Mouse (Mus musculus): ENCODE results near the gene Lrrc14b. TPM values are rescaled to one million over a fixed set of nuclear protein-coding genes. Genes with fewer than 3 reads are reported as not detected.

Lrrc14b gene
- not detected in 2 replicates for polyA plus RNA-seq (2015; fragmentation: Nextera tagmentation; extraction: Ambion mirVana)

GRCm38 (mm10) chr13:74363859-74364235, at the start of gene Lrrc14b:
Gene Lrrc14b, minus strand, starts transcription at chr13:74364005.
- no peak within 1 kb of the TSS for H3K4me3 ChIP-seq
- ATAC-seq (replicated peaks) = no peak
- 75% methylated on average over 8 of the region's 8 CpGs for WGBS
- no peak within 1 kb of the TSS for H3K9ac ChIP-seq (replicated peaks)
- H3K9me3 ChIP-seq = no peaks in the 10 kb centered on the region
- no peak within 1 kb of the TSS for H3K27ac ChIP-seq (replicated peaks)
- peaks cover 20% of the 10 kb centered on the region for H3K36me3 ChIP-seq
- no peaks in the 10 kb centered on the region for H3K27me3 ChIP-seq
- no peak within 1 kb of the TSS for H3K4me2 ChIP-seq (replicated peaks)
- no peaks in the 10 kb centered on the region for H3K4me1 ChIP-seq

- Histone ChIP-seq H3K36me3 (no peaks in the 10 kb centered on the region), H3K4me1 (no peaks in the 10 kb centered on the region), H3K9ac (replicated peaks) (no peak within 1 kb of the TSS), H3K27me3 (peaks cover 5% of the 10 kb centered on the region; the same call in 1 of the 2 replicates), H3K9me3 (no peaks in the 10 kb centered on the region), H3K4me2 (replicated peaks) (no peak within 1 kb of the TSS), H3K4me3 (no peak within 1 kb of the TSS), H3K27ac (replicated peaks) (no peak within 1 kb of the TSS)
- no peak for ATAC-seq (replicated peaks)
- WGBS = 8% methylated on average over 11 of the region's 11 CpGs
Measured at GRCm38 (mm10) chr13:74399298-74399839, 35.6 kb upstream of the Lrrc14b start, which contains the start of gene Ftl1-ps1. Gene Ftl1-ps1, plus strand, starts transcription at chr13:74399694.

- ATAC-seq (replicated peaks) = peak; percentile 41
Measured at GRCm38 (mm10) chr13:74391156-74391555, 27.4 kb upstream of the Lrrc14b start.

GRCm38 (mm10) chr13:74390371-74390990, 26.7 kb upstream of the Lrrc14b start, which contains the start of gene Zfp72:
Gene Zfp72, minus strand, starts transcription at chr13:74390836.
- 2% methylated on average over 14 of the region's 14 CpGs for WGBS
- Histone ChIP-seq H3K36me3 (no peaks in the 10 kb centered on the region), H3K27ac (replicated peaks) (no peak within 1 kb of the TSS), H3K9ac (replicated peaks) (peak within 1 kb of the TSS; percentile 56), H3K4me1 (peaks cover 8% of the 10 kb centered on the region), H3K27me3 (no peaks in the 10 kb centered on the region), H3K4me2 (replicated peaks) (peak within 1 kb of the TSS; percentile 55), H3K9me3 (no peaks in the 10 kb centered on the region), H3K4me3 (peak within 1 kb of the TSS; percentile 54)
- ATAC-seq (replicated peaks) = peak; percentile 96

More at GRCm38 (mm10) chr13:74391156-74391555, 27.4 kb upstream of the Lrrc14b start:
- H3K9me3 ChIP-seq = no peaks in the 10 kb centered on the region
- H3K27me3 ChIP-seq = no peaks in the 10 kb centered on the region
- no peak overlapping the region for H3K27ac ChIP-seq (replicated peaks)
- 72% methylated on average over 2 of the region's 2 CpGs for WGBS
- no peak overlapping the region for H3K4me2 ChIP-seq (replicated peaks)
- no peak overlapping the region for H3K9ac ChIP-seq (replicated peaks)
- H3K36me3 ChIP-seq = no peaks in the 10 kb centered on the region
- no peak overlapping the region for H3K4me3 ChIP-seq
- H3K4me1 ChIP-seq = peaks cover 8% of the 10 kb centered on the region

- no peak overlapping the region for H3K9ac ChIP-seq (replicated peaks)
- no peaks in the 10 kb centered on the region for H3K36me3 ChIP-seq
- peak overlapping the region; percentile 55 for H3K4me2 ChIP-seq (replicated peaks)
- ATAC-seq (replicated peaks) = no peak
- peak overlapping the region; percentile 54 for H3K4me3 ChIP-seq
- no peak overlapping the region for H3K27ac ChIP-seq (replicated peaks)
- H3K9me3 ChIP-seq = no peaks in the 10 kb centered on the region
- H3K4me1 ChIP-seq = peaks cover 8% of the 10 kb centered on the region
- WGBS = 76% methylated on average over 6 of the region's 6 CpGs
- H3K27me3 ChIP-seq = no peaks in the 10 kb centered on the region
Measured at GRCm38 (mm10) chr13:74389730-74390129, 25.9 kb upstream of the Lrrc14b start.

- H3K9me3 ChIP-seq = no peaks in the 10 kb centered on the region
- WGBS = 6% methylated on average over 3 of the region's 3 CpGs
- H3K36me3 ChIP-seq = no peaks in the 10 kb centered on the region
- H3K4me3 ChIP-seq = no peak overlapping the region
- no peak overlapping the region for H3K9ac ChIP-seq (replicated peaks)
- no peaks in the 10 kb centered on the region for H3K27me3 ChIP-seq
- ATAC-seq (replicated peaks) = peak; percentile 44; the same call in 1 of the 2 replicates
- H3K4me1 ChIP-seq = peaks cover 15% of the 10 kb centered on the region
- H3K27ac ChIP-seq (replicated peaks) = 0 out of 2 replicates have a peak overlapping the region, but pooled peaks have one; percentile 6
- H3K4me2 ChIP-seq (replicated peaks) = no peak overlapping the region
Measured at GRCm38 (mm10) chr13:74382289-74382688, 18.5 kb upstream of the Lrrc14b start.

- Histone ChIP-seq H3K4me2 (replicated peaks) (0 out of 2 replicates have a peak overlapping the region, but pooled peaks have one; percentile 5), H3K4me3 (no peak overlapping the region), H3K9me3 (no peaks in the 10 kb centered on the region), H3K4me1 (peaks cover 15% of the 10 kb centered on the region), H3K27ac (replicated peaks) (0 out of 2 replicates have a peak overlapping the region, but pooled peaks have one; percentile 6), H3K36me3 (no peaks in the 10 kb centered on the region), H3K27me3 (no peaks in the 10 kb centered on the region), H3K9ac (replicated peaks) (no peak overlapping the region)
- WGBS = 57% methylated on average over 10 of the region's 10 CpGs
- peak; percentile 78 for ATAC-seq (replicated peaks)
Measured at GRCm38 (mm10) chr13:74381533-74382276, 17.9 kb upstream of the Lrrc14b start.

GRCm38 (mm10) chr13:74363176-74363858, 488 bp downstream of the Lrrc14b start:
- H3K4me2 ChIP-seq (replicated peaks) = no peak overlapping the region
- no peak for ATAC-seq (replicated peaks)
- H3K9me3 ChIP-seq = no peaks in the 10 kb centered on the region
- no peaks in the 10 kb centered on the region for H3K27me3 ChIP-seq
- H3K36me3 ChIP-seq = peaks cover 25% of the 10 kb centered on the region
- H3K27ac ChIP-seq (replicated peaks) = no peak overlapping the region
- no peaks in the 10 kb centered on the region for H3K4me1 ChIP-seq
- 90% methylated on average over 13 of the region's 13 CpGs for WGBS
- no peak overlapping the region for H3K4me3 ChIP-seq
- H3K9ac ChIP-seq (replicated peaks) = no peak overlapping the region

- H3K4me2 ChIP-seq (replicated peaks) = no peak overlapping the region
- H3K4me3 ChIP-seq = no peak overlapping the region
- 0 out of 2 replicates have a peak, but pooled peaks have one; percentile 12 for ATAC-seq (replicated peaks)
- no peaks in the 10 kb centered on the region for H3K27me3 ChIP-seq
- peaks cover 33% of the 10 kb centered on the region for H3K36me3 ChIP-seq
- no peaks in the 10 kb centered on the region for H3K9me3 ChIP-seq
- WGBS = 79% methylated on average over 2 of the region's 2 CpGs
- H3K4me1 ChIP-seq = no peaks in the 10 kb centered on the region
- no peak overlapping the region for H3K27ac ChIP-seq (replicated peaks)
- H3K9ac ChIP-seq (replicated peaks) = no peak overlapping the region
Measured at GRCm38 (mm10) chr13:74362218-74362617, 1.6 kb downstream of the Lrrc14b start.

- Histone ChIP-seq H3K4me3 (no peak overlapping the region), H3K4me1 (no peaks in the 10 kb centered on the region), H3K4me2 (replicated peaks) (no peak overlapping the region), H3K27me3 (no peaks in the 10 kb centered on the region), H3K36me3 (peaks cover 53% of the 10 kb centered on the region), H3K9ac (replicated peaks) (no peak overlapping the region), H3K9me3 (no peaks in the 10 kb centered on the region), H3K27ac (replicated peaks) (no peak overlapping the region)
- whole genome bisulfite sequencing = 96% methylated on average over 13 of the region's 13 CpGs
- ATAC-seq (replicated peaks) = no peak
Measured at GRCm38 (mm10) chr13:74356491-74356890, 7.3 kb downstream of the Lrrc14b start.

- peak overlapping the region; percentile 79 for H3K27ac ChIP-seq (replicated peaks)
- H3K9me3 ChIP-seq = no peaks in the 10 kb centered on the region
- ATAC-seq (replicated peaks) = no peak; the same call in 1 of the 2 replicates
- H3K9ac ChIP-seq (replicated peaks) = peak overlapping the region; percentile 81
- H3K4me1 ChIP-seq = peaks cover 18% of the 10 kb centered on the region
- H3K4me2 ChIP-seq (replicated peaks) = peak overlapping the region; percentile 53
- H3K36me3 ChIP-seq = peaks cover 12% of the 10 kb centered on the region; the same call in 1 of the 2 replicates
- H3K4me3 ChIP-seq = peak overlapping the region; percentile 80
- H3K27me3 ChIP-seq = no peaks in the 10 kb centered on the region
- WGBS = 2% methylated on average over 15 of the region's 15 CpGs
Measured at GRCm38 (mm10) chr13:74350435-74350906, 13.3 kb downstream of the Lrrc14b start.
